Mouse (Mus musculus) lung, embryonic 15.5 days (tissue): ENCODE results near the gene Tmem198. TPM values are rescaled to one million over a fixed set of nuclear protein-coding genes. Genes with fewer than 3 reads are reported as not detected.

Experiments used
- ATAC-seq: fragments of 200-750 bp; cut with Nextera tagmentation; 2 replicates; pipeline ENCODE4 v1.8.0; 2017; ENCODE audit warnings: moderate number of reproducible peaks, borderline replicate concordance; ENCODE audit not compliant: low FRiP score, low TSS enrichment; ENCODE audit errors: extremely low read depth
- H3K27ac ChIP-seq: fragments of 300-500 bp; sonication (generic); 2 replicates; pipeline ENCODE4 v1.5.1; 2015; ENCODE audit warnings: moderate library complexity, mild to moderate bottlenecking, inconsistent platforms
- H3K27me3 ChIP-seq: fragments of 300-500 bp; sonication (generic); 2 replicates; pipeline ENCODE4 v1.6.1; 2015; ENCODE audit warnings: inconsistent platforms
- H3K36me3 ChIP-seq: fragments of 300-500 bp; sonication (generic); 2 replicates; pipeline ENCODE4 v1.6.1; 2015; ENCODE audit warnings: inconsistent platforms
- H3K4me1 ChIP-seq: fragments of 300-500 bp; sonication (generic); 2 replicates; pipeline ENCODE4 v1.6.1; 2015; ENCODE audit warnings: inconsistent platforms
- H3K4me2 ChIP-seq: fragments of 300-500 bp; sonication (generic); 2 replicates; pipeline ENCODE4 v1.6.1; 2015; ENCODE audit warnings: inconsistent platforms, mild to moderate bottlenecking, moderate library complexity
- H3K4me3 ChIP-seq: fragments of 300-500 bp; sonication (generic); 2 replicates; pipeline ENCODE4 v1.5.1; 2015; ENCODE audit warnings: mild to moderate bottlenecking, inconsistent platforms
- H3K9ac ChIP-seq: fragments of 300-500 bp; sonication (generic); 2 replicates; pipeline ENCODE4 v1.6.1; 2015; ENCODE audit warnings: inconsistent platforms
- H3K9me3 ChIP-seq: fragments of 300-500 bp; sonication (generic); 2 replicates; pipeline ENCODE4 v1.6.1; 2016; ENCODE audit warnings: inconsistent platforms
- WGBS: fragments of 180-500 bp; shearing (Covaris S2); methylation state at CpG from one replicate; pipeline ENCODE4 v1.1.7; 2015; 5-methylcytosine and 5-hydroxymethylcytosine counted together
- polyA plus RNA-seq: library from polyadenylated mRNA; unstranded; fragments of >200 nt; fragmentation: Nextera tagmentation; extraction: Ambion mirVana; gene quantifications from 2 replicates; pipeline ENCODE4 v1.2.1, GENCODE M21; 2015

Tmem198 gene
- polyA plus RNA-seq, 1 experiment from 2014 or later: 0.82 TPM

- WGBS: 13% methylated on average over 14 of the region's 14 CpGs
These were observed 22.4 kb upstream of the Tmem198 start for GRCm38 (mm10) chr1:75456746-75457564.

GRCm38 (mm10) chr1:75457710-75458024, 21.7 kb upstream of the Tmem198 start:
- H3K4me2 ChIP-seq: peak overlapping the region; percentile 77
- no peaks in the 10 kb centered on the region for H3K9me3 ChIP-seq
- H3K4me1 ChIP-seq: peaks cover 22% of the 10 kb centered on the region
- H3K36me3 ChIP-seq: no peaks in the 10 kb centered on the region
- 5% methylated on average over 10 of the region's 10 CpGs for WGBS
- no peak overlapping the region for H3K4me3 ChIP-seq
- H3K27ac ChIP-seq: no peak overlapping the region
- peaks cover 63% of the 10 kb centered on the region for H3K27me3 ChIP-seq
- H3K9ac ChIP-seq: no peak overlapping the region
- ATAC-seq: 0 out of 2 replicates have a peak, but pooled peaks have one; percentile 23

More at GRCm38 (mm10) chr1:75456746-75457564, 22.4 kb upstream of the Tmem198 start:
- Histone ChIP-seq H3K4me3 (no peak overlapping the region), H3K36me3 (no peaks in the 10 kb centered on the region), H3K9ac (no peak overlapping the region), H3K4me2 (no peak overlapping the region), H3K27ac (no peak overlapping the region), H3K4me1 (peaks cover 22% of the 10 kb centered on the region), H3K27me3 (peaks cover 70% of the 10 kb centered on the region), H3K9me3 (no peaks in the 10 kb centered on the region)
- no peak for ATAC-seq

- Histone ChIP-seq H3K4me2 (peak overlapping the region; percentile 77), H3K27me3 (peaks cover 58% of the 10 kb centered on the region), H3K4me1 (peaks cover 22% of the 10 kb centered on the region), H3K9ac (peak overlapping the region; percentile 32; the same call in 1 of the 2 replicates), H3K4me3 (peak overlapping the region; percentile 38), H3K36me3 (no peaks in the 10 kb centered on the region), H3K27ac (peak overlapping the region; percentile 22; the same call in 1 of the 2 replicates), H3K9me3 (no peaks in the 10 kb centered on the region)
- peak; percentile 72 for ATAC-seq
- WGBS: 4% methylated on average over 42 of the region's 42 CpGs
These were observed 21.1 kb upstream of the Tmem198 start for GRCm38 (mm10) chr1:75458025-75458788.

- no peaks in the 10 kb centered on the region for H3K9me3 ChIP-seq
- H3K4me3 ChIP-seq: peak overlapping the region; percentile 38
- peak overlapping the region; percentile 77 for H3K4me2 ChIP-seq
- peak overlapping the region; percentile 32; the same call in 1 of the 2 replicates for H3K9ac ChIP-seq
- peaks cover 51% of the 10 kb centered on the region for H3K27me3 ChIP-seq
- H3K27ac ChIP-seq: peak overlapping the region; percentile 22
- no peaks in the 10 kb centered on the region for H3K36me3 ChIP-seq
- 9% methylated on average over 23 of the region's 23 CpGs for WGBS
- H3K4me1 ChIP-seq: peaks cover 22% of the 10 kb centered on the region
- no peak; the same call in 1 of the 2 replicates for ATAC-seq
These were observed 20.3 kb upstream of the Tmem198 start for GRCm38 (mm10) chr1:75458789-75459684.

GRCm38 (mm10) chr1:75460297-75460696, 19.0 kb upstream of the Tmem198 start:
- no peak overlapping the region for H3K27ac ChIP-seq
- peaks cover 49% of the 10 kb centered on the region for H3K27me3 ChIP-seq
- no peak overlapping the region for H3K9ac ChIP-seq
- peaks cover 22% of the 10 kb centered on the region for H3K4me1 ChIP-seq
- H3K9me3 ChIP-seq: no peaks in the 10 kb centered on the region
- H3K36me3 ChIP-seq: no peaks in the 10 kb centered on the region
- H3K4me2 ChIP-seq: no peak overlapping the region
- H3K4me3 ChIP-seq: no peak overlapping the region
- WGBS: 57% methylated on average over 7 of the region's 7 CpGs
- ATAC-seq: no peak

GRCm38 (mm10) chr1:75462636-75463035, 16.7 kb upstream of the Tmem198 start:
- 47% methylated on average over 1 of the region's 1 CpGs for whole genome bisulfite sequencing
- peaks cover 19% of the 10 kb centered on the region for H3K4me1 ChIP-seq
- no peak for ATAC-seq

GRCm38 (mm10) chr1:75463652-75464204, 15.6 kb upstream of the Tmem198 start:
- Histone ChIP-seq H3K9me3 (no peaks in the 10 kb centered on the region), H3K27ac (no peak overlapping the region), H3K4me1 (peaks cover 9% of the 10 kb centered on the region), H3K9ac (no peak overlapping the region), H3K4me2 (no peak overlapping the region), H3K36me3 (no peaks in the 10 kb centered on the region), H3K4me3 (no peak overlapping the region), H3K27me3 (peaks cover 37% of the 10 kb centered on the region)
- WGBS: 67% methylated on average over 5 of the region's 5 CpGs
- no peak for ATAC-seq

More at GRCm38 (mm10) chr1:75462636-75463035, 16.7 kb upstream of the Tmem198 start:
- peaks cover 36% of the 10 kb centered on the region for H3K27me3 ChIP-seq
- H3K4me2 ChIP-seq: no peak overlapping the region
- no peaks in the 10 kb centered on the region for H3K36me3 ChIP-seq
- no peak overlapping the region for H3K4me3 ChIP-seq
- no peaks in the 10 kb centered on the region for H3K9me3 ChIP-seq
- H3K27ac ChIP-seq: no peak overlapping the region
- no peak overlapping the region for H3K9ac ChIP-seq

- peak; percentile 70; the same call in 1 of the 2 replicates for ATAC-seq
These were observed 12.0 kb upstream of the Tmem198 start for GRCm38 (mm10) chr1:75467215-75467927.

GRCm38 (mm10) chr1:75469287-75469825, 10.0 kb upstream of the Tmem198 start:
- H3K36me3 ChIP-seq: peaks cover 7% of the 10 kb centered on the region; the same call in 1 of the 2 replicates
- peaks cover 39% of the 10 kb centered on the region for H3K27me3 ChIP-seq
- H3K4me2 ChIP-seq: no peak overlapping the region
- no peaks in the 10 kb centered on the region for H3K9me3 ChIP-seq
- no peak overlapping the region for H3K27ac ChIP-seq
- ATAC-seq: no peak
- H3K9ac ChIP-seq: no peak overlapping the region
- WGBS: 75% methylated on average over 17 of the region's 17 CpGs
- no peaks in the 10 kb centered on the region for H3K4me1 ChIP-seq
- H3K4me3 ChIP-seq: no peak overlapping the region

More at GRCm38 (mm10) chr1:75467215-75467927, 12.0 kb upstream of the Tmem198 start:
- H3K4me3 ChIP-seq: no peak overlapping the region
- H3K36me3 ChIP-seq: no peaks in the 10 kb centered on the region
- no peaks in the 10 kb centered on the region for H3K4me1 ChIP-seq
- H3K9ac ChIP-seq: no peak overlapping the region
- WGBS: 7% methylated on average over 14 of the region's 14 CpGs
- H3K9me3 ChIP-seq: no peaks in the 10 kb centered on the region
- H3K27ac ChIP-seq: no peak overlapping the region
- H3K4me2 ChIP-seq: no peak overlapping the region
- peaks cover 39% of the 10 kb centered on the region for H3K27me3 ChIP-seq

- no peak overlapping the region for H3K4me2 ChIP-seq
- H3K27me3 ChIP-seq: peaks cover 31% of the 10 kb centered on the region
- H3K36me3 ChIP-seq: peaks cover 26% of the 10 kb centered on the region
- ATAC-seq: no peak
- H3K4me1 ChIP-seq: peaks cover 22% of the 10 kb centered on the region
- no peak overlapping the region for H3K27ac ChIP-seq
- no peak overlapping the region for H3K4me3 ChIP-seq
- no peak overlapping the region for H3K9ac ChIP-seq
- WGBS: 94% methylated on average over 11 of the region's 11 CpGs
- H3K9me3 ChIP-seq: no peaks in the 10 kb centered on the region
These were observed 2.9 kb upstream of the Tmem198 start for GRCm38 (mm10) chr1:75476441-75476840.
